Mouse (Mus musculus): Measurements from ENCODE around the gene Pop5. TPM values are rescaled to one million over a fixed set of nuclear protein-coding genes. Genes with fewer than 3 reads are reported as not detected.

Pop5 gene
- polyA plus RNA-seq, 1 experiment = 55.6 TPM

GRCm38 (mm10) chr5:115274353-115274752 is 38.7 kb downstream of the Pop5 start:
- Histone ChIP-seq H3K4me3 (ENCODE audit: extremely low read depth, insufficient read depth, insufficient read length) (no peak overlapping the region), H3K4me1 (ENCODE audit: control insufficient read depth, insufficient read depth, insufficient read length) (peaks cover 7% of the 10 kb centered on the region), H3K36me3 (ENCODE audit: control insufficient read depth, insufficient read depth, low read length) (no peaks in the 10 kb centered on the region), H3K27me3 (ENCODE audit: control insufficient read depth, insufficient read depth, low read length) (no peaks in the 10 kb centered on the region), H3K27ac (ENCODE audit: insufficient read depth, low read length) (no peak overlapping the region)
- TF ChIP-seq POLR2A (IDR thresholded peaks at IDR 0.05; ENCODE audit: low read depth, low read length) (no peak), CTCF (IDR thresholded peaks at IDR 0.05; ENCODE audit: extremely low read depth, insufficient read depth, insufficient read length, insufficient replicate concordance) (no peak)
- 81% methylated on average over 1 of the region's 1 CpGs for WGBS
- DNase-seq (ENCODE audit: low read depth in 1 of 2, low spot score in 2 of 2) = no peak

GRCm38 (mm10) chr5:115274771-115275170 is 39.1 kb downstream of the Pop5 start:
- no peaks in the 10 kb centered on the region for H3K36me3 ChIP-seq (ENCODE audit: control insufficient read depth, insufficient read depth, low read length)
- H3K4me1 ChIP-seq (ENCODE audit: control insufficient read depth, insufficient read depth, insufficient read length) = peaks cover 7% of the 10 kb centered on the region
- H3K27ac ChIP-seq (ENCODE audit: insufficient read depth, low read length) = no peak overlapping the region
- no peak for DNase-seq (ENCODE audit: low read depth in 1 of 2, low spot score in 2 of 2)
- H3K27me3 ChIP-seq (ENCODE audit: control insufficient read depth, insufficient read depth, low read length) = no peaks in the 10 kb centered on the region
- 89% methylated on average over 1 of the region's 1 CpGs for WGBS
- no peak for TF ChIP-seq POLR2A (IDR thresholded peaks at IDR 0.05; ENCODE audit: low read depth, low read length)
- no peak for TF ChIP-seq CTCF (IDR thresholded peaks at IDR 0.05; ENCODE audit: extremely low read depth, insufficient read depth, insufficient read length, insufficient replicate concordance)
- H3K4me3 ChIP-seq (ENCODE audit: extremely low read depth, insufficient read depth, insufficient read length) = no peak overlapping the region

DNA sequence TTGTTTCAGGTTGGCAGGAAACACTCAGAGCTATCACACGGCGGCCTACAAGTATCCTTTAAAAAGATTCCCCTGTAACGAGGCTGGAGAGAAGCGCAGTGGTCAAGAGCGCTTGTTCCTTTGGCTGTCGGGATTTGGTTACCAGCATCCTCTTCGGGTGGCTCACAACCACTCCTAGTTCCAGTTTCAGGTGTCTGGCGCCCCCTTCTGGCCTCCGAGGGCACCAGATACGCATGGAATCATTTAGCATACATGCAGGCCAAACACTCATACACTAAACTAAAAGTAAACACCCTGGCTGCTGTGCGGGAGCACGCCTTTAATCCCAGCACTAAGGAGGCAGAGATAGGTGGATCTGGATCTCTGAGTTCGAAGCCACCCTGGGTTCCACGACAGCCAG is 40.4 kb downstream of the Pop5 start:
- Histone ChIP-seq H3K4me1 (ENCODE audit: control insufficient read depth, insufficient read depth, insufficient read length) (peaks cover 2% of the 10 kb centered on the region), H3K27me3 (ENCODE audit: control insufficient read depth, insufficient read depth, low read length) (no peaks in the 10 kb centered on the region), H3K36me3 (ENCODE audit: control insufficient read depth, insufficient read depth, low read length) (no peaks in the 10 kb centered on the region), H3K4me3 (ENCODE audit: extremely low read depth, insufficient read depth, insufficient read length) (no peak overlapping the region), H3K27ac (ENCODE audit: insufficient read depth, low read length) (no peak overlapping the region)
- 75% methylated on average over 14 of the region's 14 CpGs for WGBS
- TF ChIP-seq CTCF (IDR thresholded peaks at IDR 0.05; ENCODE audit: extremely low read depth, insufficient read depth, insufficient read length, insufficient replicate concordance) (peak; percentile 18; the same call in 1 of the 2 replicates), POLR2A (IDR thresholded peaks at IDR 0.05; ENCODE audit: low read depth, low read length) (no peak)
- DNase-seq (ENCODE audit: low read depth in 1 of 2, low spot score in 2 of 2) = no peak

DNA sequence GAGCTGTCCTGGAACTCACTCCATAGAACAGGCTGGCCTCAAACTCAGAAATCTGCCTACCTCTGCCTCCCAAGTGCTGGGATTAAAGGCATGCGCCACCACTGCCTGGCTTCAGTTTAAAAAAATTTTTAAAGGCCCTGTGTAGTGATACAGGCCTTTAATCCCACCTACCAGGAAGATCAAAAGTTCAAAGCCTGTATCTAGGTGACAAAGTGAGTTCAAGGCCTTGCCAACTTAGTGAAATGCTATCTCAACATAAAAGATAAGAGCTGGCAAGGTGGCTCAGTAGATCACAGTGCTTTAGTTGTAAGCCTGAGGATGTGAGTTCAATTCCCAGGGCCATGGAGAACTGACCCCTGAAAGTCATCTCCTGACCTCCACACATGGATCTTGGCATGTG is 42.4 kb downstream of the Pop5 start:
- peaks cover 2% of the 10 kb centered on the region for H3K4me1 ChIP-seq (ENCODE audit: control insufficient read depth, insufficient read depth, insufficient read length)
- no peak for TF ChIP-seq CTCF (IDR thresholded peaks at IDR 0.05; ENCODE audit: extremely low read depth, insufficient read depth, insufficient read length, insufficient replicate concordance)
- TF ChIP-seq POLR2A (IDR thresholded peaks at IDR 0.05; ENCODE audit: low read depth, low read length) = no peak
- no peak overlapping the region for H3K27ac ChIP-seq (ENCODE audit: insufficient read depth, low read length)
- 77% methylated on average over 1 of the region's 1 CpGs for WGBS
- H3K36me3 ChIP-seq (ENCODE audit: control insufficient read depth, insufficient read depth, low read length) = no peaks in the 10 kb centered on the region
- H3K27me3 ChIP-seq (ENCODE audit: control insufficient read depth, insufficient read depth, low read length) = no peaks in the 10 kb centered on the region
- no peak for DNase-seq (ENCODE audit: low read depth in 1 of 2, low spot score in 2 of 2)
- no peak overlapping the region for H3K4me3 ChIP-seq (ENCODE audit: extremely low read depth, insufficient read depth, insufficient read length)

- H3K36me3 ChIP-seq (ENCODE audit: control insufficient read depth, insufficient read depth, low read length) = no peaks in the 10 kb centered on the region
- 66% methylated on average over 2 of the region's 2 CpGs for WGBS
- no peak overlapping the region for H3K4me3 ChIP-seq (ENCODE audit: extremely low read depth, insufficient read depth, insufficient read length)
- peaks cover 2% of the 10 kb centered on the region for H3K4me1 ChIP-seq (ENCODE audit: control insufficient read depth, insufficient read depth, insufficient read length)
- no peak for DNase-seq (ENCODE audit: low read depth in 1 of 2, low spot score in 2 of 2)
- no peak overlapping the region for H3K27ac ChIP-seq (ENCODE audit: insufficient read depth, low read length)
- TF ChIP-seq CTCF (IDR thresholded peaks at IDR 0.05; ENCODE audit: extremely low read depth, insufficient read depth, insufficient read length, insufficient replicate concordance) (no peak), POLR2A (IDR thresholded peaks at IDR 0.05; ENCODE audit: low read depth, low read length) (no peak)
- H3K27me3 ChIP-seq (ENCODE audit: control insufficient read depth, insufficient read depth, low read length) = no peaks in the 10 kb centered on the region
Observed at GRCm38 (mm10) chr5:115278785-115279184, 43.1 kb downstream of the Pop5 start.

- Histone ChIP-seq H3K27me3 (ENCODE audit: control insufficient read depth, insufficient read depth, low read length) (no peaks in the 10 kb centered on the region), H3K36me3 (ENCODE audit: control insufficient read depth, insufficient read depth, low read length) (peaks cover 3% of the 10 kb centered on the region), H3K4me3 (ENCODE audit: extremely low read depth, insufficient read depth, insufficient read length) (peak within 1 kb of the TSS; percentile 100), H3K4me1 (ENCODE audit: control insufficient read depth, insufficient read depth, insufficient read length) (peaks cover 2% of the 10 kb centered on the region), H3K27ac (ENCODE audit: insufficient read depth, low read length) (peak within 1 kb of the TSS; percentile 73)
- WGBS = 2% methylated on average over 45 of the region's 45 CpGs
- DNase-seq (ENCODE audit: low read depth in 1 of 2, low spot score in 2 of 2) = peak; percentile 57 to 82
- peak; percentile 62 for TF ChIP-seq POLR2A (IDR thresholded peaks at IDR 0.05; ENCODE audit: low read depth, low read length)
- TF ChIP-seq CTCF (IDR thresholded peaks at IDR 0.05; ENCODE audit: extremely low read depth, insufficient read depth, insufficient read length, insufficient replicate concordance) = no peak
Observed at GRCm38 (mm10) chr5:115279226-115280049, 43.8 kb downstream of the Pop5 start, which contains the start of gene Coq5. Gene Coq5 (plus strand): TSS chr5:115279666.
